Mouse (Mus musculus): ENCODE measurements around the gene Gm7978.
"Not testable (repeated sequence)": the region's sequence is repeated elsewhere in the genome, so short reads cannot be mapped to it uniquely, and the experiment has no call there.

Gene Gm7978

GRCm38 (mm10) chr5:95736073-95736472, at the start of gene Gm7978:
TSS of gene Gm7978 (minus strand) at chr5:95736173.
- not testable (repeated sequence) for DNase-seq

GRCm38 (mm10) chr5:95775690-95776089, 39.7 kb upstream of the Gm7978 start, which contains the start of gene E330014E10Rik:
TSS of gene E330014E10Rik (plus strand) at chr5:95775990.
- DNase-seq, result not testable (repeated sequence)

GRCm38 (mm10) chr5:95741714-95742113, 5.7 kb upstream of the Gm7978 start, which contains the start of gene Gm7982:
TSS of gene Gm7982 (plus strand) at chr5:95742014.
- not testable (repeated sequence) for DNase-seq
